Mouse (Mus musculus): Measurements from ENCODE around the gene Lmo3. TPM values are rescaled to one million over a fixed set of nuclear protein-coding genes. Genes with fewer than 3 reads are reported as not detected.

The Lmo3 gene
- total RNA-seq, 2 experiments from 2014 or later, result 0.48 to 0.76 TPM

GRCm38 (mm10) chr6:138424514-138425225 is 157.1 kb downstream of the Lmo3 start:
- DNase-seq (ENCODE audit: low spot score in 2 of 2), result no peak

GRCm38 (mm10) chr6:138422671-138423321 is 159.0 kb downstream of the Lmo3 start:
- no peak for DNase-seq (ENCODE audit: low spot score in 2 of 2)

- no peak for DNase-seq (ENCODE audit: low spot score in 2 of 2)
Observed at GRCm38 (mm10) chr6:138421931-138422531, 159.7 kb downstream of the Lmo3 start.

GRCm38 (mm10) chr6:138421191-138421613 is 160.6 kb downstream of the Lmo3 start:
- no peak for DNase-seq (ENCODE audit: low spot score in 2 of 2)

- no peak for DNase-seq (ENCODE audit: low spot score in 2 of 2)
Observed at GRCm38 (mm10) chr6:138420536-138420891, 161.3 kb downstream of the Lmo3 start.

- DNase-seq (ENCODE audit: low spot score in 2 of 2), result no peak
Observed at GRCm38 (mm10) chr6:138419871-138420535, 161.8 kb downstream of the Lmo3 start.

GRCm38 (mm10) chr6:138412075-138412474 is 169.7 kb downstream of the Lmo3 start:
- no peak for DNase-seq (ENCODE audit: low spot score in 2 of 2)

- DNase-seq (ENCODE audit: low spot score in 2 of 2), result no peak
Observed at GRCm38 (mm10) chr6:138402031-138402430, 179.7 kb downstream of the Lmo3 start.

GRCm38 (mm10) chr6:138398836-138399235 is 182.9 kb downstream of the Lmo3 start:
- no peak for DNase-seq (ENCODE audit: low spot score in 2 of 2)

- no peak for DNase-seq (ENCODE audit: low spot score in 2 of 2)
Observed at GRCm38 (mm10) chr6:138391085-138391484, 190.7 kb downstream of the Lmo3 start.

- no peak for DNase-seq (ENCODE audit: low spot score in 2 of 2)
Observed at GRCm38 (mm10) chr6:138388168-138388936, 193.4 kb downstream of the Lmo3 start.

- DNase-seq (ENCODE audit: low spot score in 2 of 2), result no peak
Observed at GRCm38 (mm10) chr6:138383208-138383607, 198.6 kb downstream of the Lmo3 start.

- no peak for DNase-seq (ENCODE audit: low spot score in 2 of 2)
Observed at GRCm38 (mm10) chr6:138371176-138371575, 210.6 kb downstream of the Lmo3 start.

- no peak for DNase-seq (ENCODE audit: low spot score in 2 of 2)
Observed at GRCm38 (mm10) chr6:138364111-138364510, 217.7 kb downstream of the Lmo3 start.

GRCm38 (mm10) chr6:138350587-138351345 is 231.0 kb downstream of the Lmo3 start:
- DNase-seq (ENCODE audit: low spot score in 2 of 2), result no peak

GRCm38 (mm10) chr6:138346558-138346957 is 235.2 kb downstream of the Lmo3 start:
- DNase-seq (ENCODE audit: low spot score in 2 of 2), result no peak

GRCm38 (mm10) chr6:138335858-138336257 is 245.9 kb downstream of the Lmo3 start:
- DNase-seq (ENCODE audit: low spot score in 2 of 2), result no peak

- no peak for DNase-seq (ENCODE audit: low spot score in 2 of 2)
Observed at GRCm38 (mm10) chr6:138333991-138334390, 247.8 kb downstream of the Lmo3 start.

- no peak for DNase-seq (ENCODE audit: low spot score in 2 of 2)
Observed at GRCm38 (mm10) chr6:138325744-138326400, 255.9 kb downstream of the Lmo3 start.

- DNase-seq (ENCODE audit: low spot score in 2 of 2), result no peak
Observed at GRCm38 (mm10) chr6:138325145-138325544, 256.6 kb downstream of the Lmo3 start.

All from adrenal gland, adult 18-20 months (tissue).